Mouse (Mus musculus) brain, embryonic 14.5 days (tissue): ENCODE data around the gene Syne1.

Experiments used
- CTCF ChIP-seq: fragments of 200-500 bp; IDR thresholded peaks from 2 replicates; pipeline ENCODE4 v1.5.1; 2012; ENCODE audit warnings: inconsistent platforms, mild to moderate bottlenecking, moderate library complexity, borderline replicate concordance; ENCODE audit not compliant: insufficient read depth, insufficient read length; ENCODE audit errors: extremely low read depth
- POLR2A ChIP-seq: fragments of 200-500 bp; IDR thresholded peaks from 2 replicates; pipeline ENCODE4 v1.6.1; 2012; ENCODE audit warnings: mild to moderate bottlenecking, inconsistent platforms, borderline replicate concordance; ENCODE audit not compliant: poor library complexity, insufficient read depth, insufficient read length, severe bottlenecking; ENCODE audit errors: extremely low read depth

DNA sequence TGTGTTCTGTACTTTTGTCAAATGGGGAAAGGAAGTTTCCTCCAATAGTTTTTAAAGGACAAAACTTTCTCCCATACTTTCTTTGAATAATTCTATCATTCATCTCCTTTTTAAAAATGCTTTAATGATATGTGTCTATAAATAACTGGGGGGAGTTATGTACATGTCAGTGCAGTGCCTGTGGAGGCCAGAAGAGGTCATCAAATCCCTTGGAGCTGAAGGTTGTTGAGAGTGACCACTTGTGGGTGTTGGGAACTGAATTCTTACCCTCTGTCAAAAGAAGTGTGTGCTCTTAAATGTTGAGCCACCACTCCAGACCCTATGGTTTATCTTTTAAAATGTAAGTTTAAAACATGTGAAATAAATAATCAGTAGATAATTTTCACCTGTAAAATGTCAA is 39.0 kb downstream of the Syne1 start:
- TF ChIP-seq CTCF (no peak), POLR2A (no peak)
